Mouse (Mus musculus): ENCODE measurements around the gene Artn.
A peak's percentile ranks its signal among the peaks of the same experiment; 100 is the strongest.

The Artn gene

DNA sequence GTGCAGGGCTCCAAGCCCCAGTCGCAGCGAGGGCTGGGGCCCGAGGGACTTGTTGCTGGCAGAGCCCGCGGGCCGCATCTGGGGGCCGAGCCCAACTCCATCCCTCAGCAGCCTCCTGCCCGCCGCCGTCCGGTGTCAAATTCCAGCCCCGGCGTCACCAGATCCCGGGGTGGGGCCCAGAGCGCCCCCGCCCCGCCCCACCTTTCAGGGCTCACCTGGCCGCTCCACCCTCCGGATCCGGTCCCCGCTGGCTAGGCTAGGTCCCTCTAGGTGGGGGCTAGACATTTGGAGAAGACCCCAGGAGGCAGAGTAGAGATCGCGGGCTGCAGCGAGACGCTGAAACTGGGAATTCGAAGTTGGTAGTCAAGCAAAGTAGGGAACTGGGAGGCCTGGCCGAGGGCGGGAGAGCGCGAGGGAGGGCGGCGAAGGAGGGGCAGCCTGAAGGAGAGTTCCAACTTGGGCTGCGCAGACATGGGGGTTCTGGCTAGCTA lies at the start of gene Artn:
Gene Artn (minus strand): TSS at position 373 of the 491 bp plus-strand sequence.
- DNase-seq (ENCODE audit: low spot score), result peak; percentile 45

- DNase-seq (ENCODE audit: low spot score), result no peak
Observed at GRCm38 (mm10) chr4:117979181-117979580, 49.6 kb upstream of the Artn start.

DNA sequence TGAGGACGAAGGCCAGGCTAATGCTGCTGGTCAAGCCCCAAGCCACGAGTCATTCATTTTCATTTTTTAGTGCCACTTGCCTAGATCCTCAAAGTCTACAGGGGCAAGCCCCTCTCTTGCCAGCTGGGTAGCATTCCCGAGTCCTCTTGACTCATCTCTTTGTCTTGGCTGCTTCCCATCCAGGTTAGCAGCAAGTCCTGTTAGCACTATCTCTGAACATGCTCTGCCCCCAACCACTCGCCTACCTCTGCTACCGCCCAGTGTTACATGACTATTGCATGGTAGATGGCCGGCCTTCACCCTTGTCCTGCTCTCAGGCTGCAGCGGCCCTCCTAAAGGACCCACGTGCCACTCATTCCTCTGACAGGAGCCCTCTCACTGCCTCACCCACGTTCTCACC lies 48.7 kb upstream of the Artn start:
- DNase-seq (ENCODE audit: low spot score), result no peak

DNA sequence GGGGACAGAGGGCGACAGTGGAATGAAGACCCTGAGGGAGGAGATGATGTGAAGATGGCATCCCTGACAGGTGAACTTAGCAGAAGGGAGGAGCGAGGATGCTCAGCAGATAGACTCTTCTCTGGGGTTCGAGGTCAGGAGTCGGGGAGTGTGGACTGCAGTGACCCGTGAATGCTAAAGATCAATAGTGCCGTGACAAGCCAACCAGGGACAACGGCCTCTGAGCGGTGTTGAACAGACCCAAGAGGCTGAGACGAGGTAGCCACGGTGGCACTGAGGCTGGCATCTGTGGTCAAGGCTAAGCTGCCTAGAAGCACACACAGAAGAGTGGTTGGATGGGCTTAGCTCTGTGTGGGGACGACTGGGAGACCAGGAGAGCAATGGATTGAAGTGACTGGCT lies 48.3 kb upstream of the Artn start:
- DNase-seq (ENCODE audit: low spot score), result no peak

GRCm38 (mm10) chr4:117977371-117977770 lies 47.8 kb upstream of the Artn start:
- DNase-seq (ENCODE audit: low spot score), result no peak

DNA sequence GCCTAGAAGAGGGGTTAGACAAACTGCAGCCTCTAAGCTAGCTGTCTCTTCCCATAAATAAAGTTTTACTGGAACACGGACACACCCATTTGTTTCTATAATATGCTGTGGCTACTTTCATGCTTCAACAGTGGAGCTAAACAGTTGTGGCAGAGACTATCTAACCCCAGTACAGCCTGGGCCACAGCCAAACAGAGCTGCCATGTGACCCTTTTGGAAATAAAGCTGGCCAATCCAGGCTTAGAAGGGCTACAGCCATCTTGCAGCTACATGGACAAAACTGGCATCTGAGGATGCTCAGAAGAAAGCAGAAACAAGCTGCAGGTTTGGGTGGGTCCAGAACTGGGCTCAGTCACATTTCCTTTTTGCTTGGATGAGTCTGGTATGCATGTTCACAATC lies 46.3 kb upstream of the Artn start:
- no peak for DNase-seq (ENCODE audit: low spot score)

- no peak for DNase-seq (ENCODE audit: low spot score)
Observed at GRCm38 (mm10) chr4:117974719-117975118, 45.2 kb upstream of the Artn start.

- DNase-seq (ENCODE audit: low spot score), result no peak
Observed at GRCm38 (mm10) chr4:117972999-117973398, 43.4 kb upstream of the Artn start.

GRCm38 (mm10) chr4:117964346-117965025 lies 34.9 kb upstream of the Artn start:
- no peak for DNase-seq (ENCODE audit: low spot score)

DNA sequence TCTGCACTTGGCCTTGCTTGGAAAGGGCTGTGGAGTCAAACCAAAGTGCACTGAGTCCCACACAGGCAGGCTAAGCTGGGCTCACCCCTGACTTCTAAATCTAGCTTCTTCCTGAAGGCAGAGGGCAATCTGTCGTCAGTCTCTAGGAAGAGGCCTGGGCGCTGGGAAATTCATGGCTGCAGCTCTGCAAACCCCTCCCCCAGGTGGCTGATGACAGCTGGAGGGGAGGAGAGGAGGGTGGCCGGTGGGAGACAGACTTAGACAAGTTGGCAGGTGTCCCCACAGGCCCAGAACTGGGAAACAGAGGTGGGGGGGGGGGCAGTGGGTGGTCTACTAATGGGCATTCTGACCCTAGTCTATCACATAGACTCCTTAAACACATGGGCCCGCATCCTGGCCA lies 27.9 kb upstream of the Artn start:
- no peak for DNase-seq (ENCODE audit: low spot score)

GRCm38 (mm10) chr4:117947493-117947892 lies 17.9 kb upstream of the Artn start:
- DNase-seq (ENCODE audit: low spot score), result no peak

- DNase-seq (ENCODE audit: low spot score), result no peak
Observed at GRCm38 (mm10) chr4:117946639-117947305, 17.2 kb upstream of the Artn start.

DNA sequence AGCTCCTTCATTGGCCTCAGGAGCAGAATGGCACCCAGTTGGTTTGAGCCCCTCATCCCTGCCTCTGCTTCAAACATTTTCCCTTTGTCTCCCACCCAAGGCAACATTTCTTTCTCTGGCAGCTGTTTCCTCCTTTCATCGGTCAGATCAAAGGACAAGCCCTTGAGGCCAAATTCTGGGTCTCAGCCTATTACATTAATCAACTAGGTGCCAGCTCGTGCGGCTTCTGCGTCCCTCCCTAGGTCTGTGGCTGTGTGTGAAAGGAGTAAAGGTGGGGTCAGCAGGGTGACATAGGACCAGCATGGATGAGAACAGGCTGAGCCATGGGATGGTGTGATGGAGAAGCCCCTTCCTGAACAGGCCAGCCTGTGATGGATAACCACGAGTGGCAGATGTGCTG lies 13.8 kb upstream of the Artn start:
- DNase-seq (ENCODE audit: low spot score), result no peak

DNA sequence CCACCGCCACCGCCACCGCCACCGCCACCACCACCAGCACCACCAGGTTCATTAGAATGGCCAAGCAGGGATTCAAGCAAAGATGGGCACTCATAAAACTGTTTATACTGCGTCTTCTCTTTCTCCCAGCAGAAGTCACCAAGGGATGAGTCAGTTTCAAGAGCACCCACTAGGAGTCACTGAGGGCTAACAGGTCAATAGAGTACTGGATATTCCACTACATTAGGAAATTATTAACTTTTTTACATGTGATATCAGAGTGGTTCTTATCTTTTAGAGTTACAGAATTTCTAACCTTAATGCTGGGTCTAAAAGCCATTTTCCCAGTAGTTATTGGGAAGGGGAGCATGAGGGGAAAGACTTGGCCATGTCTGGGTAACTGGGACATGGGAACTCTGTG lies 7.4 kb upstream of the Artn start:
- no peak for DNase-seq (ENCODE audit: low spot score)

DNA sequence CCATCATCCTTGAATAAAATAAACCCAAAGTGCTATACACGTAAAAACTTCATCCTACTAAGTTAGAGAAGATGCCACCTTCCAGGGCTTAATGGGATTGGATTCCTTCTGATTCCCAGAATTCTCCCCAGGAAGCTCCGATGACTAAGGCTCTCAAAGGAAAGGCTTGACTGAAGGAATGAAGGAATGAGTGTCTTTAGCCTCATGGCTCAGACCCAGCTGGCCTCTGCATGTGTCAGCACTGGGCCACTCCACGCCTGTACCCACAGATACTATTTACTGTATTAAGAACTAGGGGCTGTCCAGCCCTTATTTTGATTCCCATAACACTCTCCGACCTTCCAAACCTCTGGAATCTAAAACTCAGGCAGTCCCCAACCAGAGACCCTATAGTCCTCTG lies 4.5 kb upstream of the Artn start:
- DNase-seq (ENCODE audit: low spot score), result no peak

DNA sequence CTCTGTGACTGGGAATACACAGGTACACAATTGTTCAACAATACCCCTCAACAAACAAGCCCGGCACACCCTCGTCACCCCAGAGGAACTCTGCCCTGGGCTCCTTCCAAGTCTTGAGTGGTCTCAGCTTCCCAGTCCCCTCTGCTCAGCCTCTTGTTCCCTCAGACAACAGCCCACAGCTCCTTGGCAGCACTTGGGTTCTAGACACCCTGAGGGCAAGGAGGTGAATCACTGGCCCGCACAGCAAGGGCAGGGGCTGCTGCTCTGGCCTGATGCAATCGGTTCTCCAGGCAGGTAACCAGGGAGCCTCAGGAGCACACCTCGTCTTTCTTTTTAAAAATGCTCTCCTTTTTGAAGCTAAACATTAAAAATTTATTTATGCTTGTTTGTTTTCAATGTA lies 3.7 kb upstream of the Artn start:
- no peak for DNase-seq (ENCODE audit: low spot score)

- peak; percentile 76 for DNase-seq (ENCODE audit: low spot score)
Observed at GRCm38 (mm10) chr4:117928699-117929241, 793 bp downstream of the Artn start.

- peak; percentile 82 for DNase-seq (ENCODE audit: low spot score)
Observed at GRCm38 (mm10) chr4:117928234-117928633, 1.3 kb downstream of the Artn start.

DNA sequence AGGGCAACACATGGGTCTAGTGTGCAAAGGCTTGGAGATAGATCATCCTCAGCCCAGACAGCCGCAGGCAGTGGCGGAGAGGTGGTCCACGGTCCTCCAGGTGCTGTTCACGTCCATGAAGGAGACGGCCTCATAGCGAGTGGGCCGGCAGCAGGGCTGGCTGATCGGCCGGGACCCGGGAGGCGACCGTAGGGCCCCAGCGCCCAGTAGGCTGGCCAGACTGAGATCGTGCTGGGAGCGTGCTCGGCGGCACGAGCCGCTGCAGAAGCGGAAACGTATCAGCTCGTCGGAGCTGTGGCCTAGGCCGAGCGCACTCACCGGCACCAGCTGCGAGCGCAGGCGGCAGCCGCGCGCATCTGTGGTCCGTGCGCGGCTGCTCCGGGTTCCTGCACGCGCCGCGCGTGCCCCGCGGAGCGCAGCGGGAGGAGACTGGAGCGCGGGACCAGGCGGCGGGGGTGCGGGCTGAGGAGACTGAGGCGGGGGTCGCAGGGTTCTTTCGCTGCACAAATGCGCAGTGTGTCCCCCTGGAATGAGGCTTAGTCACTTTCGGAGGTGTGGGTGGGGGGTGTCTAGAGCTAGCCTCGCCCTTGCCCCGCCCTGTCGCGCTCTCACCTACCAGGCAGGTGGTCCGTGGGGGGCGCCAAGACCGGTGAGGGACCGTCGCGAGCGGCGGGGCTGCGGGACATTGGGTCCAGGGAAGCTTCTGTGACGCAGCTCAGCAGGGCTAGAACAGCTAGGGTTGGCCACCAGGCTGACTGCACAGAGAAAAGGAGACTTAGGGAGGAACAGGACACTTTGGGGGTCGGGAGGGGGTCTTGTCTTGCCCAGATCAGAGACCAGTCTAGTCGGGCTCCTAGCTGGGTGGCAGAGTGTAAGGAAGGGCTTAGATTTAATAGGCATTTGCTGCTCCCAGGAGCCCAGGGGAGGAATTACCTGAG lies 2.7 kb downstream of the Artn start:
- peak; percentile 66 for DNase-seq (ENCODE audit: low spot score)

DNA sequence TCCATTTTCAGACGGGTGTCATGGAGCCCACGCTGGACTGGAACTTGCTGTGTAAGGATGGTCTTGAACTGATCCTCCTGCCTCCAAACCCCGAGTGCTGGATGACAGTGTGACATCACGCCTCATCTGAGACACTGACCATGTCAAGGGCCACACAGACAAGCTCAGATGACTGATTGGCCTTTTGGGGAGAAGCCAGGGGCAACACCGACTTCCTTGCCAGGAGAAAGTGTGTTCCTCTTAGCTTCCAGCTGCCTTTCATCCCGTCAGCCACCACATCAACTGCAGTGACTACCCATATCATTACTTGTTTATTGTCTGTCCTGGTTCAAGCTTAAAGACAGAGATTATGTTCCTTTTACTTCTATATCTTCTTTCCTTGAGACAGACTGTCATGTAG lies 4.6 kb downstream of the Artn start:
- DNase-seq (ENCODE audit: low spot score), result no peak

DNA sequence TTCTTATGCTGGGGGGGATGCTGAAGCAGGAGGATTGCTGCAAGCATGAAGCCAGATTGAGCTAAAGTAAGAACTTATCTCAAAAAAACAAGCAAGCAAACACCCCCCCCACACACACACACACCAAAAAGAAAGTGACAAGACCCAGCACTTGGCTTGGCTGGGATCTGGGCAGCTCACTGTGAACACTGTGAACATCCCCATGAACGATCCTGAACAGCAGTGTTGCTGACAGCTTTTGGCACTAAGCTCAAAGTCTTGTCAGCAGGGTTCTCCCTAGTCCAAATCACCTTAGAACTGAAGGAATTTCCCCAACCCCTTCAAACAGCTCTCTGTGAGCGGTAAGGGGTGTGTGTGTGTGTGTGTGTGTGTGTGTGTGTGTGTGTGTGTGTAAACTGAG lies 6.1 kb downstream of the Artn start:
- DNase-seq (ENCODE audit: low spot score), result no peak

GRCm38 (mm10) chr4:117921358-117921757 lies 8.2 kb downstream of the Artn start:
- DNase-seq (ENCODE audit: low spot score), result no peak

Data from retina, embryonic 14.5 days (tissue).